Mouse (Mus musculus): ENCODE results near the gene Zswim5. TPM values are rescaled to one million over a fixed set of nuclear protein-coding genes. Genes with fewer than 3 reads are reported as not detected.

Gene Zswim5
- polyA plus RNA-seq, 1 experiment: 36.0 TPM

DNA sequence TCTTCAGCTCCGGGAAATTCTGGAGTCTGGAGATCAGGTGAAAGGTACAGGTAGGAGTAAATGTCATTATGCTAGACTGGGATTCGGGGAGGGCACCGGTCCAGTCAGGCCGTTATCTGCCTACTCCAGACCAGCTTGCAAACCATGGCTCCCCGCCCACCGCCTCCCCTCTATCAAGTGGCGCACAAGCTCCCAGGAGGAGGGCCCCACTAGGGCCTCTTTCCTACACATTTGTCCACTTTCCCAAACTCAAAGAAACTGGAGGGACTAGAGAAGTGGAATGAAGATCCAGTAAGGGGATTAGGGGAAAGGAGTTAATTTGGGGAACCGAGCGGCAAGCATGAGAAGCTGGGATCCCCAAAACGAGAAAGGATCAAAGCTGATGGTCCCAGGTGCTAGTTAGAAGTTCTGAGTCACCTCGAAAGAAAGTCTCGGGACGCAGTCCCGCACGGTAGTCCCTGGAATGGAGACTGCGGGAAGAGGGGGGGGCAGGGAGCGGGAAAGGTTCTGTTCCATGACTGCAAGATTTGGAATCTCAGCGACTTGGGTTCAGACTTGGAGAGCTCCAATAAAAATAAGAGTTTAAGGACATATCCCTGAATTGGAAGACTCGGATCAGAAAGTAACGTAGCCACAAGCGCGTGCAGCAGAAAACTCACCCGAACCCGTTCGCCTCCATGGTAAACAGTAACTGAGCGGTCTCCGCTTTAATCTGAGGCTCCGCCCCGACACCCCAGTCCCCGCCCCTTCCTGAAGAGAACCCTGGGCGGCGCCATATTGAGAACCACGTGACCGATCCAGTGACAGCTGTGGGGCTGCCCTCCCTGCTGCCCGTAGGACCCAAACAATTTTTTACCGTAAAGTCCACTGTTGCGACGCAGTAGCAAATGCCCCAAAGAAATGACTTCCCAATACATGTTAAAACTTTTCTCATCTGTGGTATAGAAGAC is 116.8 kb downstream of the Zswim5 start, which contains the start of gene Urod:
TSS of gene Urod (minus strand) at position 742 of the 950 bp plus-strand sequence.
- TF ChIP-seq POLR2A (IDR thresholded peaks at IDR 0.05; ENCODE audit: borderline replicate concordance, extremely low read depth, insufficient read depth, insufficient read length, poor library complexity, severe bottlenecking): no peak
- no peak for TF ChIP-seq CTCF (IDR thresholded peaks at IDR 0.05; ENCODE audit: borderline replicate concordance, extremely low read depth, insufficient read depth, insufficient read length)
- peak; percentile 98 for DNase-seq (ENCODE audit: low read depth)

GRCm38 (mm10) chr4:116995131-116995797 is 118.1 kb downstream of the Zswim5 start, which contains the start of gene Hectd3:
Gene Hectd3 (plus strand): TSS chr4:116995317.
- peak; percentile 52; the same call in 1 of the 2 replicates for TF ChIP-seq POLR2A (IDR thresholded peaks at IDR 0.05; ENCODE audit: borderline replicate concordance, extremely low read depth, insufficient read depth, insufficient read length, poor library complexity, severe bottlenecking)
- no peak for TF ChIP-seq CTCF (IDR thresholded peaks at IDR 0.05; ENCODE audit: borderline replicate concordance, extremely low read depth, insufficient read depth, insufficient read length)
- peak; percentile 85 for DNase-seq (ENCODE audit: low read depth)

DNA sequence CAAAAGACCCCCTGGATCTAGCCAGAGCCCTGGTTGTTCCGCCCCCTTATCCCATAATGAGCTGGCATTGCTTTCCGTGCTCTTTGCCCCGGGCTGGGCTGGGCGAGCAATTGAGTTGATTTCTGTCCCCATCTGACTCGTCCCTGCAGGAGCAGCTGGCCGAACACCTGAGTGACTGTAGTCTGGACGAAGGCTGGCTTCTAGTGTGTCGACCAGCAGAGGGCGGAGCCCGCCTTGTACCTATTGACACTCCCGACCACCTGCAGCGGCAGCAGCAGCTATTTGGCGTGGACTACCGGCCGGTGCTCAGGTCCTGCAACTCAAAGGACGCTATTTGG is 118.6 kb downstream of the Zswim5 start:
- TF ChIP-seq POLR2A (IDR thresholded peaks at IDR 0.05; ENCODE audit: borderline replicate concordance, extremely low read depth, insufficient read depth, insufficient read length, poor library complexity, severe bottlenecking): no peak
- TF ChIP-seq CTCF (IDR thresholded peaks at IDR 0.05; ENCODE audit: borderline replicate concordance, extremely low read depth, insufficient read depth, insufficient read length): peak; percentile 44; the same call in 1 of the 2 replicates
- peak; percentile 60 for DNase-seq (ENCODE audit: low read depth)

GRCm38 (mm10) chr4:116999513-117000154 is 122.5 kb downstream of the Zswim5 start:
- DNase-seq (ENCODE audit: low read depth): no peak
- TF ChIP-seq CTCF (IDR thresholded peaks at IDR 0.05; ENCODE audit: borderline replicate concordance, extremely low read depth, insufficient read depth, insufficient read length) (no peak), POLR2A (IDR thresholded peaks at IDR 0.05; ENCODE audit: borderline replicate concordance, extremely low read depth, insufficient read depth, insufficient read length, poor library complexity, severe bottlenecking) (no peak)

DNA sequence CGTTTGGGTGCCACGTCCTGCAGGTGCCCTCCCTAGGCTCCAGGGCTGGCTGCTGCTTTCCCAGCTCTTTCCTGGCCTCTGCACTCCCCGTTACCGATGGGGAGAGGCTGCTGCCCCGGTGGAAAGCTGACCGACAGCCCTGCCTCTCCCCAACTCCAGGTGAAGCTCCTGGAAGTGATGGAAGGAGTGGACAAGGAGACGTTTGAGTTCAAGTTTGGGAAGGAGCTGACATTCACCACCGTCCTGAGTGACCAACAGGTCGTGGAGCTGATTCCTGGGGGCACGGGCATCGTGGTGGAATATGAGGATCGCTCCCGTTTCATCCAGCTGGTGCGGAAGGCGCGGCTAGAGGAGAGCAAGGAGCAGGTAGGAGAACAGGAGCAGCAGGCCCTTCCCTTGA is 124.8 kb downstream of the Zswim5 start:
- TF ChIP-seq CTCF (IDR thresholded peaks at IDR 0.05; ENCODE audit: borderline replicate concordance, extremely low read depth, insufficient read depth, insufficient read length) (no peak), POLR2A (IDR thresholded peaks at IDR 0.05; ENCODE audit: borderline replicate concordance, extremely low read depth, insufficient read depth, insufficient read length, poor library complexity, severe bottlenecking) (no peak)

GRCm38 (mm10) chr4:117002543-117003521 is 125.7 kb downstream of the Zswim5 start:
- no peak for TF ChIP-seq POLR2A (IDR thresholded peaks at IDR 0.05; ENCODE audit: borderline replicate concordance, extremely low read depth, insufficient read depth, insufficient read length, poor library complexity, severe bottlenecking)
- peak; percentile 84 for TF ChIP-seq CTCF (IDR thresholded peaks at IDR 0.05; ENCODE audit: borderline replicate concordance, extremely low read depth, insufficient read depth, insufficient read length)
- peak; percentile 80 for DNase-seq (ENCODE audit: low read depth)

More for the DNA sequence above, 124.8 kb downstream of the Zswim5 start:
- no peak for DNase-seq (ENCODE audit: low read depth)

DNA sequence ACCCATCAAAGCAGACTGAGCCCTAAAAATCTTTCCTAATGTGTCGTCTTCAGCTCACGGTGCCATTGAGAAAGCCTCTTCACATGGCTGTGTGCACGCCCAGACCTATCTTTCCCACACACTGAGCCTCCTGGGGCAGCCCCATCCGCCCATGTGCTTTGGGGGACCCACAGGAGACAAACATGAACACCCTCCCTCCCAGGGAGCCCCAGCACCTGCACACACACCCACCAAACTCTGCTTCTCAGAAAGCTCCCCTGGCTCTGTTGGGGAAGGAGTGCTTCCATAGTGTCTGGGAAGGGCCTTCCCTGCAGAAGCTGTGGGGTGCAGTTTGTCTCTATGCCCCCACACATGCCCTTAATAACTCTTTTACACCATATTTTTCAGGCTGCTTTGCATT is 127.5 kb downstream of the Zswim5 start:
- TF ChIP-seq CTCF (IDR thresholded peaks at IDR 0.05; ENCODE audit: borderline replicate concordance, extremely low read depth, insufficient read depth, insufficient read length) (no peak), POLR2A (IDR thresholded peaks at IDR 0.05; ENCODE audit: borderline replicate concordance, extremely low read depth, insufficient read depth, insufficient read length, poor library complexity, severe bottlenecking) (no peak)
- DNase-seq (ENCODE audit: low read depth): no peak

DNA sequence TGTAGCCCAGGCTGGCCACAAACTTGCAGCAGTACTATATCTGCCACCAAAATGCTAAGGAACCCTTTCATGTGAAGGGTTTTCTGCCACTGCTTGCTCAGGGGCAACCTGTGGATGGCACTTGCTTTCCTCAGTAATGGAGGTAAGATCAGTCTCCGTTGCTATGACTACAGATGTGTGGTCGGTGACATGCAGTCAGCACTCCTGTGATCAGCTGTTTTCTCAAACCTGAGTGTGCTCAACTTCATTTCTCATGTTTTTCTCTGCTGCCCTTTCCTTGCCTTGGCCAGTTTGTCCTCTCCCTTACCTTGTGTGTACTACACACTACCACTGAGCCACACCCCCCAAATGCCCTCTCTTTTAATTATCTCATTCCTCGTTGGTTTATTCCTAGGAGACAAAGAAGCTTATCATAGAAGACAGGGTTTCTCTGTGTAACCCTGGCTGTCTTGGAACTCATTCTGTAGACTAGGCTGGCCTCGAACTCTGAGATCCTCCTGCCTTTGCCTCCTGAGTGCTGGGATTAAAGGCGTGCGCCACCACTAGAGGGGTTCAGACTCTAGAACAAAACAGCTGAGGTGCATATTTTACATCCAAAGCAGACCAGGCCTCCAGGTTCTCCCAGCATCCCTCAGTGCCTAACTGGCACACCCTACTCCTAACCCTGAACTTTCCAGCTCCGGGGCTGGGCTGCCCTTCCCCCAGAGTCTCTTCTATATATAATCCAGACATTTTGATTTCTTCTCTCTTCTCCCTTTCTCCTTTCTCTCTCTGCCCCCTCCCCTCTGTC is 128.6 kb downstream of the Zswim5 start:
- no peak for DNase-seq (ENCODE audit: low read depth)
- no peak for TF ChIP-seq POLR2A (IDR thresholded peaks at IDR 0.05; ENCODE audit: borderline replicate concordance, extremely low read depth, insufficient read depth, insufficient read length, poor library complexity, severe bottlenecking)
- no peak for TF ChIP-seq CTCF (IDR thresholded peaks at IDR 0.05; ENCODE audit: borderline replicate concordance, extremely low read depth, insufficient read depth, insufficient read length)

DNA sequence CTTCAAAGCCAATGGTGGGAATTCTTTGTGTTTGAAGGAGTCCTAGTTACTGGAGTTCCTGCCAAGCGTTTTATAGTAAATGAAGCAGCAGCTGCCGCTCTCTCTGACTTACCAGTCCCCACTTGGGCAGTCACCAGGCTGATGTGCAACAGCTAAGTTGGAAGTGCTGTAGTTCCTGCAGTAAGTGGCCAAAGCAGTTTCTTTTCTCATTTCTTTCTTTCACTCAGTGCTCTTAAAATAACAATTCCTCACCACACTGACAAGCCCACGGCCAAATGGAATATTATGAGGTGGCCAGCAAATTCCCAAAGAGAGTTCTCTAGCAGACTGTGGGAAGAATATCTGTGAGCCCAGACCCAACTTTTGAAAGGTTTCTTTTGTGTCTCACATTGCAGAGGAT is 129.9 kb downstream of the Zswim5 start:
- TF ChIP-seq CTCF (IDR thresholded peaks at IDR 0.05; ENCODE audit: borderline replicate concordance, extremely low read depth, insufficient read depth, insufficient read length) (no peak), POLR2A (IDR thresholded peaks at IDR 0.05; ENCODE audit: borderline replicate concordance, extremely low read depth, insufficient read depth, insufficient read length, poor library complexity, severe bottlenecking) (no peak)
- no peak for DNase-seq (ENCODE audit: low read depth)

All from brain, embryonic 14.5 days (tissue).